Mouse (Mus musculus) liver, postnatal 0 days (tissue): Measurements from ENCODE around the gene Ifi27l2b. TPM values are rescaled to one million over a fixed set of nuclear protein-coding genes. Genes with fewer than 3 reads are reported as not detected.

Experiments used
- ATAC-seq: fragments of 200-750 bp; cut with Nextera tagmentation; 2 replicates; pipeline ENCODE4 v1.8.0; 2017; ENCODE audit warnings: mild to moderate bottlenecking, moderate library complexity
- DNase-seq: peaks from one replicate; pipeline ENCODE4 v3.0.0-alpha.2; 2016
- H3K27ac ChIP-seq: fragments of 300-500 bp; sonication (generic); 2 replicates; pipeline ENCODE4 v1.5.1; 2014; ENCODE audit warnings: antibody characterized with exemption, moderate library complexity, mild to moderate bottlenecking, low read depth
- H3K27me3 ChIP-seq: fragments of 300-500 bp; sonication (generic); 2 replicates; pipeline ENCODE4 v1.6.1; 2014; ENCODE audit warnings: low read length, control low read depth, mixed read lengths; ENCODE audit not compliant: insufficient read depth
- H3K36me3 ChIP-seq: fragments of 300-500 bp; sonication (generic); replicated peaks from 2 replicates; pipeline ENCODE4 v1.6.1; 2014; ENCODE audit warnings: mild to moderate bottlenecking, control low read depth, low read length, moderate library complexity, mixed read lengths; ENCODE audit not compliant: insufficient read depth
- H3K4me1 ChIP-seq: fragments of 300-500 bp; sonication (generic); 2 replicates; pipeline ENCODE4 v1.6.1; 2014; ENCODE audit warnings: antibody characterized with exemption, mild to moderate bottlenecking, control low read depth; ENCODE audit not compliant: insufficient read depth
- H3K4me2 ChIP-seq: fragments of 300-500 bp; sonication (generic); 2 replicates; pipeline ENCODE4 v1.6.1; 2014; ENCODE audit warnings: low read depth, mild to moderate bottlenecking, low read length, moderate library complexity, mixed read lengths
- H3K4me3 ChIP-seq: fragments of 300-500 bp; sonication (generic); 2 replicates; pipeline ENCODE4 v1.5.1; 2014; ENCODE audit warnings: low read depth, low read length
- H3K9ac ChIP-seq: fragments of 300-500 bp; sonication (generic); replicated peaks from 2 replicates; pipeline ENCODE4 v1.6.1; 2014; ENCODE audit warnings: mild to moderate bottlenecking, moderate library complexity
- H3K9me3 ChIP-seq: fragments of 300-500 bp; sonication (generic); 2 replicates; pipeline ENCODE4 v1.6.1; 2016; ENCODE audit warnings: mild to moderate bottlenecking, control low read depth, low read length, mixed read lengths
- CTCF ChIP-seq: sonication (generic); IDR thresholded peaks from 2 replicates; pipeline ENCODE4 v1.5.1; 2016; ENCODE audit warnings: antibody characterized with exemption, low read depth
- EP300 ChIP-seq: IDR thresholded peaks from 2 replicates; pipeline ENCODE4 v1.6.1; 2016; ENCODE audit warnings: antibody characterized with exemption, low read depth, mild to moderate bottlenecking
- WGBS: fragments of 180-500 bp; shearing (Covaris S2); extraction: QIAGEN DNeasy Blood & Tissue Kit; methylation state at CpG from one replicate; pipeline ENCODE4 v1.1.7; 2014; ENCODE audit not compliant: insufficient replicate concordance; 5-methylcytosine and 5-hydroxymethylcytosine counted together
- polyA plus RNA-seq: library from polyadenylated mRNA; unstranded; fragments of >200 nt; fragmentation: Nextera tagmentation; extraction: Ambion mirVana; gene quantifications from 2 replicates; pipeline ENCODE4 v1.2.1, GENCODE M21; 2015

Ifi27l2b gene
- polyA plus RNA-seq, 1 experiment from 2014 or later = not detected

- no peak for TF ChIP-seq EP300
- no peak for TF ChIP-seq CTCF
- peak within 1 kb of the TSS; percentile 41 for H3K4me2 ChIP-seq
- H3K27ac ChIP-seq = no peak within 1 kb of the TSS
- DNase-seq (no peak), ATAC-seq (no peak)
- H3K9ac ChIP-seq = no peak within 1 kb of the TSS
- no peaks in the 10 kb centered on the region for H3K27me3 ChIP-seq
- H3K4me3 ChIP-seq = peak within 1 kb of the TSS; percentile 30
- no peaks in the 10 kb centered on the region for H3K4me1 ChIP-seq
- H3K9me3 ChIP-seq = no peaks in the 10 kb centered on the region
- 44% methylated on average over 3 of the region's 3 CpGs for WGBS
- H3K36me3 ChIP-seq = peaks cover 5% of the 10 kb centered on the region; the same call in 1 of the 2 replicates
Measured at GRCm38 (mm10) chr12:103443524-103443923, 13.5 kb downstream of the Ifi27l2b start, which contains the start of gene Ifi27l2a. Gene Ifi27l2a, minus strand, starts transcription at chr12:103443680.

GRCm38 (mm10) chr12:103437601-103438000, 19.4 kb downstream of the Ifi27l2b start:
- H3K36me3 ChIP-seq = peaks cover 9% of the 10 kb centered on the region; the same call in 1 of the 2 replicates
- TF ChIP-seq EP300 = no peak
- no peaks in the 10 kb centered on the region for H3K27me3 ChIP-seq
- H3K9me3 ChIP-seq = no peaks in the 10 kb centered on the region
- WGBS = 78% methylated on average over 1 of the region's 1 CpGs
- ATAC-seq (no peak), DNase-seq (no peak)
- peaks cover 5% of the 10 kb centered on the region; the same call in 1 of the 2 replicates for H3K4me1 ChIP-seq
- no peak overlapping the region for H3K9ac ChIP-seq
- no peak overlapping the region for H3K27ac ChIP-seq
- H3K4me2 ChIP-seq = no peak overlapping the region
- no peak overlapping the region for H3K4me3 ChIP-seq

- no peak for ATAC-seq
- H3K4me3 ChIP-seq = no peak overlapping the region
- peak overlapping the region; percentile 78 for H3K27ac ChIP-seq
- TF ChIP-seq EP300 (no peak), CTCF (no peak)
- peak overlapping the region; percentile 62 for H3K4me2 ChIP-seq
- H3K36me3 ChIP-seq = peaks cover 7% of the 10 kb centered on the region; the same call in 1 of the 2 replicates
- no peaks in the 10 kb centered on the region for H3K27me3 ChIP-seq
- no peaks in the 10 kb centered on the region for H3K9me3 ChIP-seq
- H3K9ac ChIP-seq = peak overlapping the region; percentile 28
- DNase-seq = no peak
- peaks cover 5% of the 10 kb centered on the region; the same call in 1 of the 2 replicates for H3K4me1 ChIP-seq
Measured at GRCm38 (mm10) chr12:103434861-103435260, 22.2 kb downstream of the Ifi27l2b start.

- no peaks in the 10 kb centered on the region for H3K27me3 ChIP-seq
- 42% methylated on average over 8 of the region's 8 CpGs for WGBS
- peaks cover 5% of the 10 kb centered on the region; the same call in 1 of the 2 replicates for H3K4me1 ChIP-seq
- peak within 1 kb of the TSS; percentile 31 for H3K4me3 ChIP-seq
- peak within 1 kb of the TSS; percentile 28 for H3K9ac ChIP-seq
- ATAC-seq (peak; percentile 100), DNase-seq (peak; percentile 58)
- peak within 1 kb of the TSS; percentile 78 for H3K27ac ChIP-seq
- no peaks in the 10 kb centered on the region for H3K9me3 ChIP-seq
- no peak for TF ChIP-seq EP300
- no peak for TF ChIP-seq CTCF
- peak within 1 kb of the TSS; percentile 62 for H3K4me2 ChIP-seq
- H3K36me3 ChIP-seq = 0 out of 2 replicates have a peak, but pooled peaks cover 5% of the 10 kb centered on the region
Measured at GRCm38 (mm10) chr12:103433986-103434731, 22.9 kb downstream of the Ifi27l2b start, which contains the start of gene Ifi27. Gene Ifi27, plus strand, starts transcription at chr12:103434211.

GRCm38 (mm10) chr12:103433430-103433829, 23.6 kb downstream of the Ifi27l2b start:
- H3K4me2 ChIP-seq = no peak overlapping the region
- peaks cover 5% of the 10 kb centered on the region; the same call in 1 of the 2 replicates for H3K4me1 ChIP-seq
- no peaks in the 10 kb centered on the region for H3K9me3 ChIP-seq
- no peaks in the 10 kb centered on the region for H3K27me3 ChIP-seq
- H3K36me3 ChIP-seq = 0 out of 2 replicates have a peak, but pooled peaks cover 4% of the 10 kb centered on the region
- H3K4me3 ChIP-seq = no peak overlapping the region
- TF ChIP-seq CTCF = no peak
- TF ChIP-seq EP300 = no peak
- ATAC-seq (no peak), DNase-seq (no peak)
- no peak overlapping the region for H3K9ac ChIP-seq
- peak overlapping the region; percentile 36; the same call in 1 of the 2 replicates for H3K27ac ChIP-seq
- 73% methylated on average over 2 of the region's 2 CpGs for WGBS

- 83% methylated on average over 7 of the region's 7 CpGs for WGBS
- Histone ChIP-seq H3K9ac (no peak overlapping the region), H3K4me1 (peaks cover 19% of the 10 kb centered on the region), H3K27ac (no peak overlapping the region), H3K4me2 (no peak overlapping the region), H3K4me3 (no peak overlapping the region), H3K36me3 (peaks cover 15% of the 10 kb centered on the region), H3K9me3 (no peaks in the 10 kb centered on the region), H3K27me3 (no peaks in the 10 kb centered on the region)
- no peak for ATAC-seq
- TF ChIP-seq EP300 = no peak
- TF ChIP-seq CTCF = 0 out of 2 replicates have a peak, but pooled peaks have one; percentile 8
- DNase-seq = no peak
Measured at GRCm38 (mm10) chr12:103426710-103427109, 30.3 kb downstream of the Ifi27l2b start.
